Mouse (Mus musculus) left cerebral cortex, adult 2 months (tissue): Measurements from ENCODE around the gene Tfpt. TPM values are rescaled to one million over a fixed set of nuclear protein-coding genes. Genes with fewer than 3 reads are reported as not detected.
"Not testable (repeated sequence)": the region's sequence is repeated elsewhere in the genome, so short reads cannot be mapped to it uniquely, and the experiment has no call there.

ENCODE experiments used
- DNase-seq, 2 experiments: peaks; one replicate each; pipeline ENCODE4 v3.0.0; 2021 to 2022; ENCODE audit warnings: low spot score in 2 of 2, mixed read lengths in 1 of 2; ENCODE audit errors: extremely low spot score in 1 of 2
- H3K27ac ChIP-seq: fragments of 200-600 bp; 2 replicates; pipeline ENCODE4 v1.8.1; 2022
- H3K4me3 ChIP-seq: fragments of 200-600 bp; 2 replicates; pipeline ENCODE4 v1.8.1; 2022
- CTCF ChIP-seq: fragments of 200-600 bp; IDR thresholded peaks from 2 replicates; pipeline ENCODE4 v1.8.1; 2022; ENCODE audit warnings: antibody characterized with exemption, mild to moderate bottlenecking, moderate library complexity
- intact Hi-C: fragments of 180-260 bp; cut with DNase I; formaldehyde crosslinking; loops from one replicate; pipeline ENCODE4 v1.15.1; 2025
- microRNA-seq, 2 experiments: library from miRNA; unstranded; fragments of <30 nt; microRNA quantifications; one replicate each; pipeline ENCODE4 v1.2.0; 2021
- total RNA-seq, 2 experiments: library from RNA; stranded (reverse); gene quantifications; 2 replicates each; pipeline ENCODE4 v1.2.3; 2021

Tfpt gene
- total RNA-seq, 2 experiments from 2014 or later, result 34.7 to 41.0 TPM

DNA sequence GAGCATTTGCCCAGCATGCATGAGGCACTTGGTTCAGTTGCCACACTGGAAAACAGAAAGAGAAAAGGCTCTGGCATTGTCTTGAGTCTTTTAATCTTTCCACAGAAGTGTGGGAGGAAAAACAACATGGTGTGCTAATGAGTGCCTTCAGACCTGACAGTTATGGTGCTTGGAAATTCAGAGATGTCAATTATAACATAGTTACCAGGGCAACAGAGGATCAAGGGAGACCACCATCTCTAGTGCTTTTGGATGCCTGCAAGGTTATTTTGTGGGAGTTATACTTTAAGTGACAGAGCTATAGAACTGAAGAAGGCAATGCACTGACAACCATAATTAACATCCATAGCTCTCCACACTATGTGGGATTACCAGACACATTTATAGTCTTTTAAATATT is 35.9 kb downstream of the Tfpt start:
- H3K27ac ChIP-seq, result no peak overlapping the region
- H3K4me3 ChIP-seq, result no peak overlapping the region
- intact Hi-C loops, result no loop called here
- DNase-seq, result no peak
- TF ChIP-seq CTCF, result no peak

- Histone ChIP-seq H3K4me3 (no peak overlapping the region), H3K27ac (no peak overlapping the region)
- intact Hi-C loops, result no loop called here
- peak; percentile 7; the same call in 1 of the 2 replicates for TF ChIP-seq CTCF
- no peak for DNase-seq
Measured at GRCm38 (mm10) chr7:3591534-3591933, 38.2 kb downstream of the Tfpt start.

DNA sequence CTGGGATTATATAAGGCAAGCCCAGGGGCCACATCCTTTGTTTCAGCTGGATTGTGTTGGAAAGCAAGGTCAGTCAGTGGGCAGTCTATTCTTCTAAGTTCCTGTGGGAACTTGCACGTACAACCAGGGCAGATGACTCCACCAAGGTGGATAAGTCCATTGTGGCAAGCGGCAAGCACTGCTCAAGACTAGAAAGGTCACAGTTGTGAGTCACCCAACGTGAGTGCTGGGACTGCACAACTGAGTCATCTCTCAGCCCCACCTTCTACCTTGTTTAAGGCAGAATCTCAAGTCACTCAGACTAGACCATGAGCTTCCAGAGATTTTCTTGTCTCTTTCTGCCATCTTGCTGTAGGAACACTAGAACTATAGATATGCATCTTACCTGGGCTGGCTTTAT is 39.2 kb downstream of the Tfpt start:
- Histone ChIP-seq H3K4me3 (no peak overlapping the region), H3K27ac (no peak overlapping the region)
- no peak for TF ChIP-seq CTCF
- DNase-seq, result no peak
- intact Hi-C loops, result no loop called here

DNA sequence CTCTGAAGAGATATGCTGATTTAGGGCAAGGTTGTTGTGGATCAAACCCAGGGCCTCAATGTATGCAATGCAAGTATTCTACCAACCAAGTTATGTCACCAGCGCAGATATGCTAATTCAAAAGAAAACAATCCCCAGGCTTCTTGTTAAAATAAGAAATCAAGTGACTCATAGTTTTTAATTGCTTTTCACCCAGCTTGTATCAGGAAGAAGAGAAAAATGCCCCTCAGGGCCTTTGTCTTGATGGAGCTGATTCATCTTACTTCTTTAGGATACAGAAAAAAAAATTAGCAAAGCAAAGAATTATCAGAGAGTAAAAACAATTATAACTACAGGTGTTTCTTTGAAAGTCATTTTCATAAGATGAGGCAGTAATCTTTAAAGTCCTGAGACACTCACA is 42.4 kb downstream of the Tfpt start:
- intact Hi-C loops, result no loop called here
- no peak overlapping the region for H3K27ac ChIP-seq
- DNase-seq, result no peak
- H3K4me3 ChIP-seq, result no peak overlapping the region
- TF ChIP-seq CTCF, result no peak

DNA sequence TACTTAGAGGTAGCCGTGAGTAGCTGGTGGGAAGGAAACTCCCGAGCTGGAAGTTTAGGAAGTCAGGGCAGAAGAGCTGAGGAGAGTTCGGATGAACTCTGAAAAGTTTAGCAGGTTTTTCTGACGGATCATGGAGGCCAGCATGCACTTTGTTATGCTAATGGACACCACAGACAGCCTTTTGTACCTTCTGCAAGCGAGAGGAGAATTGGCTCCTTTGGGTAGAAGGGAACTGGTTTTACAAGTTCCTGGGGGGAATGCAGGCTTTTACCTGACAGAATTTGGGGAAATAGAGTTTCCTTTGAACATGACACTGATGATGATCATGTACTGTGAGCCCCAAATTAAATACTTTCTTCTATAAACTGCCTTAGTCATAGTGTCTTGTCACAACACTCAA is 43.5 kb downstream of the Tfpt start:
- Histone ChIP-seq H3K4me3 (no peak overlapping the region), H3K27ac (no peak overlapping the region)
- DNase-seq, result no peak
- no peak for TF ChIP-seq CTCF
- intact Hi-C loops, result no loop called here

GRCm38 (mm10) chr7:3585763-3586162 is 44.0 kb downstream of the Tfpt start:
- DNase-seq, result no peak
- Histone ChIP-seq H3K4me3 (no peak overlapping the region), H3K27ac (no peak overlapping the region)
- no peak for TF ChIP-seq CTCF
- intact Hi-C loops, result no loop called here

GRCm38 (mm10) chr7:3580029-3580428 is 49.7 kb downstream of the Tfpt start:
- Histone ChIP-seq H3K27ac (no peak overlapping the region), H3K4me3 (no peak overlapping the region)
- DNase-seq, result no peak
- intact Hi-C loops, result no loop called here
- TF ChIP-seq CTCF, result no peak

DNA sequence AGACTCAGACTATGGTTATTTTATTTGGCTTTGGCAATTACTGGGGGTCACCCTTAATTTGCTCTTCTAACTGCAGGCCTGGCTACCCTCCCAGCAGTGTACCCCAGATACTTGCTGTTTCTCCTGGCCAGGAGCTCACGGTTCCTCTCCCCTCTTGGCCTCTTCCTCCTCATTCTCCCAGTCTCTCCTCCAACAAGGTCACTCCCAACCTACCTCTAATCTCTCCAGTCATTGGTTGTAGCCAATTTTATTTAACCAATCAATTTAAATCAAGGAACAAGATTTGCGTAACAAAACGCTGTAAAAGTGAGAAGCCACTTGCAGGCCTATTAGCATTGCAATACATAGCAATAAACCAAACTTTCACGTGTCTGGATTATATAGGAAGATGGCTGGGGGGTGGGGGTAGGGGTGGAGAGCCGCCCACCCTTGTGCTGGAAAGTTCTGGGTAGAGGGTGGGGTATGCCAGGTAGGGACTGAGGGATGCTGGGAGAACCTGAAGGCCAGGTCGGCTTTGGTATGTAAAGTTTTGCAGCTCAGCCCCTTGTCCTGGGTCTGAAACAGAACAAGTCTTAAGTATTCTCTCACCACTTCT is 50.7 kb downstream of the Tfpt start:
- Histone ChIP-seq H3K27ac (no peak overlapping the region), H3K4me3 (no peak overlapping the region)
- no peak for DNase-seq
- TF ChIP-seq CTCF, result no peak
- intact Hi-C loops, result no loop called here

DNA sequence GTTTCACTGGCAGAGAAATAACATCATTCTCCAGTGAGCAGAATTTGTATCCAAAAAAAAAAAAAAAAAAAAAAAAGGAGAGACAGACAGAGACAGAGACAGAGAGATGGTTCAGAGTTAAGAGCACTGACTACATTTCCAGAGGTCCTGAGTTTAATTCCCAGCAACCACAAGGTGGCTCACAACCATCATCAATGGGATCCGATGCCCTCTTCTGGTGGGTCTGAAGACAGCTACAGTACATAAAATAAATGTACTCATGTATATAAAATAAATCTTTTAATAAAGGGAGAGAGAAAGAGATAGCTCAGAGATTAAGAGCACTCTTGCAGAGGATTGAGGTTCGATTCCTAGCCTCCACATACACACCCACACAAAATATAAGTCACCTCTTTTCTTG is 51.5 kb downstream of the Tfpt start:
- Histone ChIP-seq H3K4me3 (no peak overlapping the region), H3K27ac (no peak overlapping the region)
- DNase-seq, result no peak
- intact Hi-C loops, result no loop called here
- TF ChIP-seq CTCF, result no peak; the same call in 1 of the 2 replicates

- no peak for DNase-seq
- intact Hi-C loops, result no loop called here
- TF ChIP-seq CTCF, result no peak
- Histone ChIP-seq H3K27ac (no peak overlapping the region), H3K4me3 (no peak overlapping the region)
Measured at GRCm38 (mm10) chr7:3576354-3577124, 53.2 kb downstream of the Tfpt start.

DNA sequence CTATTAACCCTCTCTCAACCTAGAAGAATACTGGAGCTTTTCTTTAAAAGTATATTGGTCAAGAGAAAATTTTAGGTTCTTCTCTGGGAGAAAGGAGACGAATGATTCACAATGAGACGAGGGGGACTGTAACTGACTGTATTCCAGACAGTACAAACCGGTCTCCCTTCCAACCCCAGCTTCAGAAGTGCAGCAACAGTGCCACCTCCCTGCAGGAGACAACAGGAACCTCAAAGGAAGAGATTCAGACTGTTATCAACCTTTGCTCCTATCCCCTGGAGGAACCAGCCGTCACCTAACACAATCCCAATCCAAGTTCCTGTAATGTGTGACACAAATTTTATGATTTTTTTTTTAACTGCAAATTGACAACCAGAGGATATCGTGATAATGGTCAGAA is 55.5 kb downstream of the Tfpt start:
- peak; percentile 36 to 41 for DNase-seq
- H3K4me3 ChIP-seq, result no peak overlapping the region
- no peak overlapping the region for H3K27ac ChIP-seq
- intact Hi-C loops, result no loop called here
- TF ChIP-seq CTCF, result peak; percentile 57

- H3K4me3 ChIP-seq, result no peak overlapping the region
- no peak for TF ChIP-seq CTCF
- intact Hi-C loops, result no loop called here
- DNase-seq, result no peak
- H3K27ac ChIP-seq, result no peak overlapping the region
Measured at GRCm38 (mm10) chr7:3571847-3572246, 57.9 kb downstream of the Tfpt start.

DNA sequence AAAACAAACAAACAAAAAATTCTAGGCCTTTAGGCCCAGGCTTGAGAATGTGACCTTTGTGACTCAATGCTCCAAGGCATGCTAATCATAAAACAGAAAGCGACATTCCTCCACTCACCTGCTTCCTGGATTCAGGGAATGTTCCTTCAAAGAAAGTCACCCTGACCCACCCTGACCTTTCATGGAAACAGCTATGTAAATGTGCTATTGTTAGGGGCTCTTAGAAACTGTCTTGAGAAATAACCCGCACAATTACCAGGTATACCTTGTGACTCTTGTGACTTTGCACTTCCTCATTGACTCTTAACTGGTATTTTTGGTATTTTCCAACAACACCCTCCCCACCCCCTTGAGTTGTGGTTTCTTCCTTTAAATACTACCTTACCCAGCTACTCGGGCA is 59.1 kb downstream of the Tfpt start:
- DNase-seq, intact Hi-C loops, H3K4me3 ChIP-seq, H3K27ac ChIP-seq: not testable (repeated sequence)

Small RNA genes within 50 kb of the gene (microRNA-seq; reads per million reads assigned to microRNA genes)
- gene Gm25100 (0 reads per million in 2 experiments), gene Mir3572 (6.1 to 7.6 reads per million in 2 experiments)

Other genes starting within 250 kb of the Tfpt start
- gene Cacng8, start 239.2 kb downstream of the Tfpt start, total RNA-seq, result 100 to 1,000 TPM; 176 to 186 TPM
- gene Cacng6, start 205.7 kb downstream of the Tfpt start, total RNA-seq, result 1 to 10 TPM; 1.2 TPM
- gene Tarm1, start 127.3 kb downstream of the Tfpt start, total RNA-seq, result under 1 TPM in 1 of 2 experiments, not detected in 1; 0.28 TPM
- gene Oscar, start 13.8 kb downstream of the Tfpt start, total RNA-seq, result 1 to 10 TPM in 1 of 2 experiments, under 1 TPM in 1; 0.93 to 1.4 TPM
- gene Ndufa3, start 12.6 kb downstream of the Tfpt start, total RNA-seq, result 100 to 1,000 TPM; 490 to 497 TPM
- gene Prpf31, start 56 bp upstream of the Tfpt start, total RNA-seq, result 10 to 100 TPM; 47.1 to 56.9 TPM
- 10 to 100 TPM; 52.4 to 54.3 TPM for gene Cnot3, start 15.3 kb upstream of the Tfpt start, total RNA-seq
- 1 to 10 TPM; 5.4 to 6.1 TPM for gene Leng1, start 35.9 kb upstream of the Tfpt start, total RNA-seq
- gene Tmc4, start 47.6 kb upstream of the Tfpt start, total RNA-seq, result 10 to 100 TPM in 1 of 2 experiments, 1 to 10 TPM in 1; 7.4 to 14.6 TPM
- 10 to 100 TPM; 77.0 to 79.0 TPM for gene Tsen34, start 62.9 kb upstream of the Tfpt start, total RNA-seq
- 100 to 1,000 TPM; 235 to 238 TPM for gene Mboat7, start 63.6 kb upstream of the Tfpt start, total RNA-seq
- 100 to 1,000 TPM; 325 to 326 TPM for gene Rps9, start 74.1 kb upstream of the Tfpt start, total RNA-seq
- gene Pirb, start 90.5 kb upstream of the Tfpt start, total RNA-seq, result under 1 TPM; 0.16 to 0.25 TPM
- not detected for gene Gm15448, start 195.8 kb upstream of the Tfpt start, total RNA-seq
- not detected for gene Pira2, start 215.1 kb upstream of the Tfpt start, total RNA-seq